Mouse (Mus musculus) effector memory CD4-positive, alpha-beta T cell, adult 5 months (primary cell): Measurements from ENCODE around the gene Tada3. TPM values are rescaled to one million over a fixed set of nuclear protein-coding genes. Genes with fewer than 3 reads are reported as not detected.

ENCODE experiments used
- polyA plus RNA-seq: library from polyadenylated mRNA; unstranded; fragments of 100-300 nt; shearing (Covaris generic); gene quantifications from one replicate; pipeline ENCODE4 v1.2.1, GENCODE M21; 2017

The Tada3 gene
- 28.9 TPM for polyA plus RNA-seq

GRCm38 (mm10) chr6:113377496-113378385 lies at the start of gene Tada3, which contains the start of gene Arpc4:
Gene Tada3, minus strand, starts transcription at chr6:113377883.
Gene Arpc4, plus strand, starts transcription at chr6:113378115.

GRCm38 (mm10) chr6:113419199-113419587 lies 41.5 kb upstream of the Tada3 start, which contains the start of gene Rpusd3:
Gene Rpusd3, minus strand, starts transcription at chr6:113419340.

GRCm38 (mm10) chr6:113388960-113389359 lies 11.3 kb upstream of the Tada3 start, which contains the start of gene Ttll3:
Gene Ttll3, plus strand, starts transcription at chr6:113389260.

DNA sequence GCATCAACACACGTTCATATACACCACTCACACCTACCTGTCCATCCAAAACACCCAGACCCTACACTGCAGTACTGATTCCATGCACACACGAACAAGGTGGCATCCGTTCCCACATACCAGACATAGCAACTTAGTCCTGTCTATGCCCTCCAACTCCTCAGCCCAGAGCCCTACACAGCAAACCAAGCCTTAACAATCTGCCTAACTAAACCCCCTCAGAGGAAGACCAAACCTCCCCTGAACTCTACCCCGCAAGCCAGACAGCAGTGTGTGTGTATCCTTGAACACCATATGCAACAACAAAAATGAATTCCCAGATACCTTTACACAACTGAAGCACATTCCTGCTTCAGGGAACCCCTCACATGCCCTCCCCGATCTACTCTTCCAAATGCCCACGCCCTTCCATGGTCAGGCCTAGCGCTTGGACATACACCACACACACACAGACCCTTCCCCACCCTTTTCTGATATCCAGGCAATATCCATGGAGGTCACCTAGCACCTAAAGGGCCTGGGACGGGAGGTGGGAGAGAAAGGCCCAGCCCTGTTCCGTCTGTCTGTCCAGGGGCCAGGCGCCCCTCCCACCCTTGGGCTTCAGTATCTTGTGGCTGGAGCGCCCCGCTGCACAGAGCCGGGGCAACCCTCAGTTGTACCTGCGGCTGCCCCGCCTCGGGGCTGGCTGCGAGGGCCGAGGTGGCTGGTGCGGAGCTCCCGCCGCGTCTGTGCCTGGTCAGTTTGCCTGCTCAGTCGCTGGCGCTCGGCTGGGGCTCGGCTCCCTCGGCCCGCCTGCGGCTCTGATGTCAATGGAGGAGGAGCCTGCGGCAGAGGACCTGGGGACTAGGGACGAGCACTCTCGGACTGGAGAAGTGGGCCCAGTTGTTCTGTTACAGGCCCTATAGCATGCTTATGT lies 34.2 kb downstream of the Tada3 start, which contains the start of gene Camk1:
Gene Camk1 (minus strand): TSS at position 808 of the 916 bp plus-strand sequence.

DNA sequence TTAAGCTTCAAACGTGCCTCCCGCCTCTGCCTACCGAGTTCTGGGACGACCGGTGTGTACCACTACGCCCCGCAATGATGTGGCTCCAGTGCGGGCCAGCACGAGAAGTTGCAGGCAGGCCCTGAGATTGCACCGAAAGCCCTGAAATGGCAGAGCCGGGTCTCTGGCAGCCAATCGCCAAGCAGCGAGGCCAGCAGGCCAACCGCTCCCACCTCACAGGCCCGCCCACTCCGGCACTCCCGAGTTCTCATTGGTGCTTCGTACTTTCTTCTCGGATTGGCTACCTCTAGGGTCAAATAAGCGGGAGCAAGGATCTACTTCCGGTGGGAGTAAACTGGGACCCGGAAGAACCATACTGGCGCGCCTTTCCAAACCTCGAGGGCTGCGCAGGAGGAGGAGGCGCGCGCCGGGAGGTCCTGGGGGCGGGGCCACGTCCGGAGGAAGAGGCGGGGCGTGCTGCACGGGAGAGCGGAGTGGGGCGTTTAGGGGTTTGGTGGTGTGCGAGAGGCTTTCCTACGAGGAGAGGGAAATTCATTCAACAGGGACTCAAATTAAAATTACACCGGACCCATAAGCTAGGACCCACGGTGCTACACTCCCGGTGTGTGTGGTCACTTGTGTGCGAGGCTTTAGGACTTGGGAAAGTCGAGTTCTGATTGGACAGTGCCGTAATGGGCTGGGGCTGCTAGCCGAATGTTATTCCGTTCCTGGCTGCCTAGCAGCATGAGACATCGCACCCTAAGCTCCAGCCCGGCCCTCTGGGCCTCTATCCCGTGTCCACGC lies 51.0 kb downstream of the Tada3 start, which contains the start of gene Ogg1:
Gene Ogg1 (plus strand): TSS at position 440 of the 783 bp plus-strand sequence.

Other genes starting within 250 kb of the Tada3 start
- 0.62 TPM for gene Lhfpl4, start 182.5 kb downstream of the Tada3 start, polyA plus RNA-seq
- 50.4 TPM for gene Mtmr14, start 140.0 kb downstream of the Tada3 start, polyA plus RNA-seq
- not detected for gene Cpne9, start 95.6 kb downstream of the Tada3 start, polyA plus RNA-seq
- gene Brpf1, start 70.7 kb downstream of the Tada3 start, polyA plus RNA-seq = 50.9 TPM
- gene Ogg1, start 50.9 kb downstream of the Tada3 start, polyA plus RNA-seq = 4.6 TPM
- 0.47 TPM for gene Camk1, start 33.9 kb downstream of the Tada3 start, polyA plus RNA-seq
- 335 TPM for gene Arpc4, start 232 bp upstream of the Tada3 start, polyA plus RNA-seq
- gene Ttll3, start 11.4 kb upstream of the Tada3 start, polyA plus RNA-seq = 12.0 TPM
- 11.5 TPM for gene Rpusd3, start 41.5 kb upstream of the Tada3 start, polyA plus RNA-seq
- gene Cidec, start 57.9 kb upstream of the Tada3 start, polyA plus RNA-seq = not detected
- 18.1 TPM for gene Jagn1, start 64.7 kb upstream of the Tada3 start, polyA plus RNA-seq
- gene Il17re, start 80.6 kb upstream of the Tada3 start, polyA plus RNA-seq = 0.22 TPM
- not detected for gene Il17rc, start 93.5 kb upstream of the Tada3 start, polyA plus RNA-seq
- 5.5 TPM for gene Creld1, start 105.4 kb upstream of the Tada3 start, polyA plus RNA-seq
- 0.19 TPM for gene Prrt3, start 124.0 kb upstream of the Tada3 start, polyA plus RNA-seq
- 84.2 TPM for gene Emc3, start 153.8 kb upstream of the Tada3 start, polyA plus RNA-seq
- 1.5 TPM for gene Fancd2, start 153.8 kb upstream of the Tada3 start, polyA plus RNA-seq
- gene Fancd2os, start 222.8 kb upstream of the Tada3 start, polyA plus RNA-seq = not detected
- gene Brk1, start 226.9 kb upstream of the Tada3 start, polyA plus RNA-seq = 142 TPM
- gene Vhl, start 246.1 kb upstream of the Tada3 start, polyA plus RNA-seq = 28.3 TPM